Mouse (Mus musculus): ENCODE measurements around the gene Fam240a. TPM values are rescaled to one million over a fixed set of nuclear protein-coding genes. Genes with fewer than 3 reads are reported as not detected.

Gene Fam240a
- polyA plus RNA-seq, 1 experiment from 2014 or later: not detected

GRCm38 (mm10) chr9:110952931-110953549, 36.4 kb upstream of the Fam240a start:
- peak overlapping the region; percentile 56 for H3K4me3 ChIP-seq (replicated peaks)
- H3K9ac ChIP-seq: no peak overlapping the region
- no peak for ATAC-seq (ENCODE audit: insufficient number of reproducible peaks, low FRiP score, low TSS enrichment, low read depth)
- no peak overlapping the region for H3K27ac ChIP-seq (replicated peaks)
- H3K9me3 ChIP-seq (replicated peaks): no peaks in the 10 kb centered on the region
- H3K4me1 ChIP-seq: peaks cover 12% of the 10 kb centered on the region
- H3K4me2 ChIP-seq (replicated peaks): peak overlapping the region; percentile 97
- H3K27me3 ChIP-seq: peaks cover 34% of the 10 kb centered on the region
- 38% methylated on average over 5 of the region's 5 CpGs for WGBS
- H3K36me3 ChIP-seq: no peaks in the 10 kb centered on the region

- no peak for ATAC-seq (ENCODE audit: insufficient number of reproducible peaks, low FRiP score, low TSS enrichment, low read depth)
Measured at GRCm38 (mm10) chr9:110952398-110952797, 35.7 kb upstream of the Fam240a start.

GRCm38 (mm10) chr9:110951866-110952265, 35.2 kb upstream of the Fam240a start:
- Histone ChIP-seq H3K9ac (no peak overlapping the region), H3K27ac (replicated peaks) (no peak overlapping the region), H3K4me1 (peaks cover 20% of the 10 kb centered on the region), H3K36me3 (no peaks in the 10 kb centered on the region), H3K27me3 (peaks cover 46% of the 10 kb centered on the region), H3K4me3 (replicated peaks) (no peak overlapping the region), H3K9me3 (replicated peaks) (no peaks in the 10 kb centered on the region), H3K4me2 (replicated peaks) (no peak overlapping the region)
- 94% methylated on average over 13 of the region's 13 CpGs for whole genome bisulfite sequencing
- ATAC-seq (ENCODE audit: insufficient number of reproducible peaks, low FRiP score, low TSS enrichment, low read depth): no peak

More at GRCm38 (mm10) chr9:110952398-110952797, 35.7 kb upstream of the Fam240a start:
- H3K9ac ChIP-seq: no peak overlapping the region
- H3K4me1 ChIP-seq: peaks cover 15% of the 10 kb centered on the region
- peaks cover 41% of the 10 kb centered on the region for H3K27me3 ChIP-seq
- 51% methylated on average over 6 of the region's 6 CpGs for WGBS
- H3K27ac ChIP-seq (replicated peaks): no peak overlapping the region
- H3K4me2 ChIP-seq (replicated peaks): no peak overlapping the region
- H3K36me3 ChIP-seq: no peaks in the 10 kb centered on the region
- H3K4me3 ChIP-seq (replicated peaks): no peak overlapping the region
- no peaks in the 10 kb centered on the region for H3K9me3 ChIP-seq (replicated peaks)

- Histone ChIP-seq H3K36me3 (no peaks in the 10 kb centered on the region), H3K27me3 (peaks cover 51% of the 10 kb centered on the region), H3K9me3 (replicated peaks) (no peaks in the 10 kb centered on the region), H3K4me1 (peaks cover 24% of the 10 kb centered on the region), H3K4me3 (replicated peaks) (no peak within 1 kb of the TSS), H3K9ac (no peak within 1 kb of the TSS), H3K27ac (replicated peaks) (no peak within 1 kb of the TSS), H3K4me2 (replicated peaks) (no peak within 1 kb of the TSS)
- 82% methylated on average over 11 of the region's 11 CpGs for WGBS
- ATAC-seq (ENCODE audit: insufficient number of reproducible peaks, low FRiP score, low TSS enrichment, low read depth): no peak
Measured at GRCm38 (mm10) chr9:110951397-110951796, 34.7 kb upstream of the Fam240a start, which contains the start of gene Lrrc2. TSS of gene Lrrc2 (plus strand) at chr9:110951545.

GRCm38 (mm10) chr9:110950109-110950508, 33.4 kb upstream of the Fam240a start:
- no peak overlapping the region for H3K27ac ChIP-seq (replicated peaks)
- ATAC-seq (ENCODE audit: insufficient number of reproducible peaks, low FRiP score, low TSS enrichment, low read depth): no peak
- no peak overlapping the region for H3K4me3 ChIP-seq (replicated peaks)
- H3K27me3 ChIP-seq: peaks cover 52% of the 10 kb centered on the region
- no peaks in the 10 kb centered on the region for H3K9me3 ChIP-seq (replicated peaks)
- no peak overlapping the region for H3K9ac ChIP-seq
- no peaks in the 10 kb centered on the region for H3K36me3 ChIP-seq
- no peak overlapping the region for H3K4me2 ChIP-seq (replicated peaks)
- 94% methylated on average over 3 of the region's 3 CpGs for WGBS
- H3K4me1 ChIP-seq: peaks cover 28% of the 10 kb centered on the region

- 58% methylated on average over 8 of the region's 8 CpGs for WGBS
- no peak overlapping the region for H3K9ac ChIP-seq
Measured at GRCm38 (mm10) chr9:110948813-110949310, 32.2 kb upstream of the Fam240a start.

GRCm38 (mm10) chr9:110947900-110948299, 31.2 kb upstream of the Fam240a start:
- H3K27me3 ChIP-seq: peaks cover 48% of the 10 kb centered on the region
- no peak overlapping the region for H3K4me3 ChIP-seq (replicated peaks)
- H3K36me3 ChIP-seq: no peaks in the 10 kb centered on the region
- no peak overlapping the region for H3K27ac ChIP-seq (replicated peaks)
- no peak overlapping the region for H3K4me2 ChIP-seq (replicated peaks)
- 44% methylated on average over 6 of the region's 6 CpGs for WGBS
- no peak overlapping the region for H3K9ac ChIP-seq
- H3K9me3 ChIP-seq (replicated peaks): no peaks in the 10 kb centered on the region
- H3K4me1 ChIP-seq: peaks cover 21% of the 10 kb centered on the region
- no peak for ATAC-seq (ENCODE audit: insufficient number of reproducible peaks, low FRiP score, low TSS enrichment, low read depth)

More at GRCm38 (mm10) chr9:110948813-110949310, 32.2 kb upstream of the Fam240a start:
- no peaks in the 10 kb centered on the region for H3K36me3 ChIP-seq
- H3K4me2 ChIP-seq (replicated peaks): no peak overlapping the region
- H3K27me3 ChIP-seq: peaks cover 53% of the 10 kb centered on the region
- H3K9me3 ChIP-seq (replicated peaks): no peaks in the 10 kb centered on the region
- H3K4me1 ChIP-seq: peaks cover 27% of the 10 kb centered on the region
- ATAC-seq (ENCODE audit: insufficient number of reproducible peaks, low FRiP score, low TSS enrichment, low read depth): no peak
- H3K4me3 ChIP-seq (replicated peaks): no peak overlapping the region
- H3K27ac ChIP-seq (replicated peaks): no peak overlapping the region

- no peaks in the 10 kb centered on the region for H3K36me3 ChIP-seq
- peaks cover 44% of the 10 kb centered on the region for H3K27me3 ChIP-seq
- peaks cover 21% of the 10 kb centered on the region for H3K4me1 ChIP-seq
- WGBS: 20% methylated on average over 6 of the region's 6 CpGs
- H3K27ac ChIP-seq (replicated peaks): no peak overlapping the region
- H3K9me3 ChIP-seq (replicated peaks): no peaks in the 10 kb centered on the region
- no peak overlapping the region for H3K4me2 ChIP-seq (replicated peaks)
- no peak overlapping the region for H3K9ac ChIP-seq
- ATAC-seq (ENCODE audit: insufficient number of reproducible peaks, low FRiP score, low TSS enrichment, low read depth): no peak
- H3K4me3 ChIP-seq (replicated peaks): no peak overlapping the region
Measured at GRCm38 (mm10) chr9:110947261-110947661, 30.6 kb upstream of the Fam240a start.

GRCm38 (mm10) chr9:110946548-110947044, 29.9 kb upstream of the Fam240a start:
- 25% methylated on average over 20 of the region's 20 CpGs for WGBS
- ATAC-seq (ENCODE audit: insufficient number of reproducible peaks, low FRiP score, low TSS enrichment, low read depth): no peak
- Histone ChIP-seq H3K4me2 (replicated peaks) (no peak overlapping the region), H3K9me3 (replicated peaks) (no peaks in the 10 kb centered on the region), H3K36me3 (no peaks in the 10 kb centered on the region), H3K27me3 (peaks cover 44% of the 10 kb centered on the region), H3K4me1 (peaks cover 21% of the 10 kb centered on the region), H3K9ac (no peak overlapping the region), H3K27ac (replicated peaks) (no peak overlapping the region), H3K4me3 (replicated peaks) (no peak overlapping the region)

GRCm38 (mm10) chr9:110945926-110946325, 29.3 kb upstream of the Fam240a start, which contains the start of gene Tdgf1:
TSS of gene Tdgf1 (minus strand) at chr9:110946158.
- Histone ChIP-seq H3K9ac (no peak within 1 kb of the TSS), H3K27me3 (peaks cover 39% of the 10 kb centered on the region), H3K36me3 (no peaks in the 10 kb centered on the region), H3K4me3 (replicated peaks) (no peak within 1 kb of the TSS), H3K4me1 (peaks cover 21% of the 10 kb centered on the region), H3K4me2 (replicated peaks) (no peak within 1 kb of the TSS), H3K27ac (replicated peaks) (no peak within 1 kb of the TSS), H3K9me3 (replicated peaks) (no peaks in the 10 kb centered on the region)
- no peak for ATAC-seq (ENCODE audit: insufficient number of reproducible peaks, low FRiP score, low TSS enrichment, low read depth)
- 19% methylated on average over 11 of the region's 11 CpGs for WGBS

- ATAC-seq (ENCODE audit: insufficient number of reproducible peaks, low FRiP score, low TSS enrichment, low read depth): no peak
- 23% methylated on average over 18 of the region's 18 CpGs for WGBS
- no peak overlapping the region for H3K9ac ChIP-seq
- H3K4me3 ChIP-seq (replicated peaks): no peak overlapping the region
- no peak overlapping the region for H3K27ac ChIP-seq (replicated peaks)
- H3K27me3 ChIP-seq: peaks cover 39% of the 10 kb centered on the region
- no peaks in the 10 kb centered on the region for H3K36me3 ChIP-seq
- peaks cover 21% of the 10 kb centered on the region for H3K4me1 ChIP-seq
- no peak overlapping the region for H3K4me2 ChIP-seq (replicated peaks)
- H3K9me3 ChIP-seq (replicated peaks): no peaks in the 10 kb centered on the region
Measured at GRCm38 (mm10) chr9:110945343-110945742, 28.7 kb upstream of the Fam240a start.

Measured in embryonic facial prominence, embryonic 15.5 days (tissue).